Mouse (Mus musculus): Measurements from ENCODE around the gene Gm11992. TPM values are rescaled to one million over a fixed set of nuclear protein-coding genes. Genes with fewer than 3 reads are reported as not detected.

Gene Gm11992
- polyA plus RNA-seq, 1 experiment from 2014 or later: 1.5 TPM

DNA sequence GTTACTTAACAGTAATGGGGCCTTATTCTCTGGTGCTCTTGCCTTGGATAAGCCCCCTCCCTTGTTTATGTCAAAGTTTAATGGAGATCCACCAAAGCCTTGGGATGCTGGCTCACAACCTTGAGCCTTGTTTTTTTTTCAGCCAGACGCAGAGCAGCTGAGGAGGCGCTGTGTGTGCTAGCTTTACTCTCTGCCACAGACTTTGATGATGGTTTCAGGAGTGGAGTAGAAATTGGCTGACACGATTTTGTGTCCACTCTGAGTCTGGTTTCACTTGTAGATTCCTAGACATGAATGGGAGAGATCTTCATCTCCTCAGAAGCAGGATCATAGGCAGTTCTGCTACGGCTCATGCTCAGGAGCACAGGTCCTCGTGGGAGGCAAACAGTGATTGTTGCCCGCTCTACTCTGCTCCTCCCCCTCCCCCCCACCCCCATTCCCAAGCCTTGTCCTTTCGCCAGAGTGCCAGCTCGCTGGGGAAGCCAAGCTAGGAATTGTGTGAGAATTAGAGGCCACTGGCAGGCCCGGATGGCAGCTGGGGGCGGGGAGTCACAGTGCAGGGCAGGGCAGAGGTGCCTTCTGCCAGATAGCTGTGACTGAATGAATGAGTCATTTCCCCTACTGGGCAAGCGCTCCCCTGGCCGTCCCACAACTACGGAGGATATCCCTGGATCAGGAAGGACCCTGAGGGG is 69.1 kb downstream of the Gm11992 start:
- H3K9ac ChIP-seq: no peak overlapping the region
- no peaks in the 10 kb centered on the region for H3K9me3 ChIP-seq
- peaks cover 28% of the 10 kb centered on the region for H3K4me1 ChIP-seq (replicated peaks)
- peaks cover 64% of the 10 kb centered on the region for H3K27me3 ChIP-seq
- WGBS: 4% methylated on average over 13 of the region's 13 CpGs
- no peaks in the 10 kb centered on the region for H3K36me3 ChIP-seq
- no peak overlapping the region for H3K27ac ChIP-seq
- H3K4me2 ChIP-seq: peak overlapping the region; percentile 99
- ATAC-seq (ENCODE audit: low FRiP score): peak; percentile 57
- peak overlapping the region; percentile 48 for H3K4me3 ChIP-seq

DNA sequence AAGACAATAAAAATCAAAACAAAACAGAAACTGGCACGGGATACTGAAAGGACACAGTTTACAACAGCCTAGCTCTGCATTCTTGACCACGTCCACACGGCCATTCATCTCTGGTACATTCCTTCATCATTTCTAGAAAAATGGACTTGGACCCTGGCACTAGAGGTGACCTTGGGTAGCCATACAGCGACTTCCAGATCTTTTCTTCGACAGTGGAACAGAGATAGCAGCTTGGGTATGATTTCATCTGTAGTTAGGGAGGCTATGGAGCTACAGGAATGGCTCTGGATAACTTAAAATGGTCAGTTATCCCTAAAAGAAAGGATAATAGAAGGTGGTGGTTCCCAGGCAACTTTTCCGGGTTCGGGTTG is 69.6 kb downstream of the Gm11992 start, which contains the start of gene Upp1:
Gene Upp1, plus strand, starts transcription at position 54 of the 371 bp plus-strand sequence.
- peaks cover 64% of the 10 kb centered on the region for H3K27me3 ChIP-seq

DNA sequence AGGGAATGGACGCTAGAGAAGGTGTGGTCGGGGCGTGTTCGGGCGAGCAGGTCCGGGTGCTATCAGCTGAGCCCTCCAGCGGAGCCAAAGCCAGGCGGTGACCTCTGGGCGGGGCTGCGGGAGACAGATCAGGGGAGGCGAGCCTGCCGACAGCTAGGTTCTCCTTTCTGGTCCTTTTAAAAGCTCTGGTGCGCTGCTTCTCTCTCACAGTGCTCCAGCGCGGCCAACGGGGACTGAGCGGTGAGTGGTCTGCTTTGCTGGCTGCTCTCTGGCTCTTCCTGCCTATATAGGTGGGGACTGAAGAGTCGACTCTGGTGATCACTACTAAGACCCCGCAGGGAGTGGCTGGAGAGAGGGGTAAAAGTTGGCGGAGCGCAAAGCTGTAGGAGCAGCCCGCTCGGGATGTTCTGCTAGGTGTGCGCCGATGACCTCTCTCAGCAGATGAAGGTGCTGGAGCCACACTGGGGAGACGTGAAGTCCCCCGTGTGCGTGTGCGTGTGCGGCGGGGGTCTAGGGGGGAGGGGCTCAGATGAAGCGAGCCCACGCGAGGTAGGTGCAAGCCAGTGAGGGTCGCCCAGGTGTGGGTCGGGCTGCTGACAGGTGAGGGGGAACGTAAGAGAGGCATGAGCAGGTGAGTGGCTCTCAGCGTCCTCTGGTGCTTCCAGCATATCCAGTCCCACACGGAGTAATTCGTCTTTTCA is 70.2 kb downstream of the Gm11992 start:
- peak overlapping the region; percentile 48 for H3K4me3 ChIP-seq
- no peaks in the 10 kb centered on the region for H3K9me3 ChIP-seq
- peak overlapping the region; percentile 99 for H3K4me2 ChIP-seq
- H3K36me3 ChIP-seq: no peaks in the 10 kb centered on the region
- peaks cover 28% of the 10 kb centered on the region for H3K4me1 ChIP-seq (replicated peaks)
- WGBS: under 1% methylated on average over 40 of the region's 40 CpGs
- H3K27me3 ChIP-seq: peaks cover 64% of the 10 kb centered on the region
- peak; percentile 53 for ATAC-seq (ENCODE audit: low FRiP score)
- peak overlapping the region; percentile 65 for H3K9ac ChIP-seq
- H3K27ac ChIP-seq: no peak overlapping the region

More for the DNA sequence above, 69.6 kb downstream of the Gm11992 start, which contains the start of gene Upp1:
- H3K4me3 ChIP-seq: peak within 1 kb of the TSS; percentile 48
- WGBS: 1% methylated on average over 7 of the region's 7 CpGs
- peak within 1 kb of the TSS; percentile 65 for H3K9ac ChIP-seq
- H3K4me2 ChIP-seq: peak within 1 kb of the TSS; percentile 99
- H3K36me3 ChIP-seq: no peaks in the 10 kb centered on the region
- peaks cover 28% of the 10 kb centered on the region for H3K4me1 ChIP-seq (replicated peaks)
- no peak within 1 kb of the TSS for H3K27ac ChIP-seq
- ATAC-seq (ENCODE audit: low FRiP score): peak; percentile 16
- H3K9me3 ChIP-seq: no peaks in the 10 kb centered on the region

Other genes starting within 250 kb of the Gm11992 start
- gene Pkd1l1, start 75.3 kb upstream of the Gm11992 start, polyA plus RNA-seq (2015; fragmentation: Nextera tagmentation; extraction: Ambion mirVana): 0.08 and 0.10 TPM in 2 replicates
- gene Hus1, start 37.4 kb upstream of the Gm11992 start, polyA plus RNA-seq (2015; fragmentation: Nextera tagmentation; extraction: Ambion mirVana): 9.7 and 9.9 TPM in 2 replicates
- 0.17 and 0.32 TPM in 2 replicates for gene Sun3, start 397 bp downstream of the Gm11992 start, polyA plus RNA-seq (2015; fragmentation: Nextera tagmentation; extraction: Ambion mirVana)
- gene Upp1, start 69.5 kb downstream of the Gm11992 start, polyA plus RNA-seq (2015; fragmentation: Nextera tagmentation; extraction: Ambion mirVana): 2.0 and 2.8 TPM in 2 replicates
- gene Abca13, start 143.3 kb downstream of the Gm11992 start, polyA plus RNA-seq (2015; fragmentation: Nextera tagmentation; extraction: Ambion mirVana): 0.01 and 0.03 TPM in 2 replicates

All from hindbrain, embryonic 13.5 days (tissue).